Mouse (Mus musculus): ENCODE measurements around the gene Map2k4. TPM values are rescaled to one million over a fixed set of nuclear protein-coding genes. Genes with fewer than 3 reads are reported as not detected.

The Map2k4 gene
- polyA plus RNA-seq, 1 experiment, result 29.1 TPM

- DNase-seq (ENCODE audit: low read depth), result no peak
Observed at GRCm38 (mm10) chr11:65712754-65713306, 75.3 kb downstream of the Map2k4 start.

GRCm38 (mm10) chr11:65706784-65707183 lies 81.3 kb downstream of the Map2k4 start:
- DNase-seq (ENCODE audit: low read depth), result no peak

GRCm38 (mm10) chr11:65706176-65706575 lies 81.9 kb downstream of the Map2k4 start:
- DNase-seq (ENCODE audit: low read depth), result no peak

GRCm38 (mm10) chr11:65704861-65705260 lies 83.2 kb downstream of the Map2k4 start:
- DNase-seq (ENCODE audit: low read depth), result no peak

GRCm38 (mm10) chr11:65678824-65679402 lies 109.2 kb downstream of the Map2k4 start:
- no peak for DNase-seq (ENCODE audit: low read depth)

GRCm38 (mm10) chr11:65667348-65667969 lies 120.6 kb downstream of the Map2k4 start:
- no peak for DNase-seq (ENCODE audit: low read depth)

- no peak for DNase-seq (ENCODE audit: low read depth)
Observed at GRCm38 (mm10) chr11:65664903-65665302, 123.2 kb downstream of the Map2k4 start.

- DNase-seq (ENCODE audit: low read depth), result no peak
Observed at GRCm38 (mm10) chr11:65661790-65662522, 126.1 kb downstream of the Map2k4 start.

GRCm38 (mm10) chr11:65653932-65654331 lies 134.2 kb downstream of the Map2k4 start:
- no peak for DNase-seq (ENCODE audit: low read depth)

GRCm38 (mm10) chr11:65651426-65651825 lies 136.7 kb downstream of the Map2k4 start:
- DNase-seq (ENCODE audit: low read depth), result no peak

GRCm38 (mm10) chr11:65649956-65650715 lies 138.0 kb downstream of the Map2k4 start:
- DNase-seq (ENCODE audit: low read depth), result no peak

- no peak for DNase-seq (ENCODE audit: low read depth)
Observed at GRCm38 (mm10) chr11:65649469-65649868, 138.6 kb downstream of the Map2k4 start.

- no peak for DNase-seq (ENCODE audit: low read depth)
Observed at GRCm38 (mm10) chr11:65646314-65646713, 141.8 kb downstream of the Map2k4 start.

GRCm38 (mm10) chr11:65644539-65644938 lies 143.6 kb downstream of the Map2k4 start:
- no peak for DNase-seq (ENCODE audit: low read depth)

- no peak for DNase-seq (ENCODE audit: low read depth)
Observed at GRCm38 (mm10) chr11:65640261-65640660, 147.8 kb downstream of the Map2k4 start.

Other genes starting within 250 kb of the Map2k4 start
- gene Zkscan6, start 18.9 kb upstream of the Map2k4 start, polyA plus RNA-seq (2012; rRNA removed), result 4.8 TPM in 2 replicates

Data from gonadal fat pad, adult 2 months (tissue).